Mouse (Mus musculus): ENCODE measurements at regions not wholly inside any gene's neighbourhood (a gene's known extent, or its start where the extent isn't known, plus 50 kb on each side); places are given as distances from the start of the nearest gene placed in this dataset.

DNA sequence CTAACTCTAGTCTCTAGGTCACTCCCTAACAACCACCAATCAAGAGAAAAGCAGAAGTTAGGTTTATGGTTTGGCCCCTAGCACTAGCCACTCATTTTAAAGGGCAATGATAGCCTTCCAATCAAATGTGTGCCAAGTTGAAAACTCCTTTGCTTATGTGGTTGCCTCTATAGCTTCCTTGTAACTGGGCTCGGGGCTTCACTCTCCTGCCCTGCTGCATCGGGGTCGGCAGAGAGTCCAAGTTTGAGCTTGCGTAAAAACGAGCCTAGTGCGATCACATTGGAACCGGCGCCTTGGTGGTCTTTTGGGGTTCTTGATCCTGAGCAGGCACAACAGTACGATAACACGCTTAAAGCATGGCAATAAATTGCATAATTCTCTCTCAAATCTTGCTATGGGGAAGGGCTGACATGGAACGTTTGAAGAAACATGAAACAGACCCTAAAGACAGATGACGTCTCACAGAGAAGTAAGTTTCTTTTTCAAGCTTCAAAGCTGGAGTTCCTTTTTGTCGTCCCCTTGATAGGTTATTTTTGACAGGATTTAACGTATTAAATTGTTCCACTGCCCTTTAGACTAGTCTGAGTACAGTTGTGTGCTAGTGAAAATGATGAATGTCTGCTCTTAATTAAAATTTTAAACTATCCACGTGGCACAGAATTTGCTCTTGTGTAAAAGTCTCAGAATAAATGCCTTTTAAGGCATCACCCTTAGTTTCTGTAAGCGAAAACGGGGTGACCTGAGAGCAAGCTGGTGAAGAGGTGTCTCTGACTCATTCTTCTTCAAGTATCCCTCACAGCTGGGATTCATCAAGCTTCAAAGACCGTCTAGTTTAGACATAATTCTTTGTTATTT is 52.0 kb downstream of the 4930426L09Rik start:
- no peak for ATAC-seq (ENCODE audit: low FRiP score)
- no peak overlapping the region for H3K4me3 ChIP-seq (replicated peaks)
- no peaks in the 10 kb centered on the region for H3K9me3 ChIP-seq
- no peaks in the 10 kb centered on the region for H3K36me3 ChIP-seq (replicated peaks)
- H3K9ac ChIP-seq, result no peak overlapping the region
- H3K4me1 ChIP-seq, result no peaks in the 10 kb centered on the region
- WGBS, result 86% methylated on average over 18 of the region's 18 CpGs
- H3K4me2 ChIP-seq, result no peak overlapping the region
- H3K27me3 ChIP-seq, result no peaks in the 10 kb centered on the region
- no peak overlapping the region for H3K27ac ChIP-seq

DNA sequence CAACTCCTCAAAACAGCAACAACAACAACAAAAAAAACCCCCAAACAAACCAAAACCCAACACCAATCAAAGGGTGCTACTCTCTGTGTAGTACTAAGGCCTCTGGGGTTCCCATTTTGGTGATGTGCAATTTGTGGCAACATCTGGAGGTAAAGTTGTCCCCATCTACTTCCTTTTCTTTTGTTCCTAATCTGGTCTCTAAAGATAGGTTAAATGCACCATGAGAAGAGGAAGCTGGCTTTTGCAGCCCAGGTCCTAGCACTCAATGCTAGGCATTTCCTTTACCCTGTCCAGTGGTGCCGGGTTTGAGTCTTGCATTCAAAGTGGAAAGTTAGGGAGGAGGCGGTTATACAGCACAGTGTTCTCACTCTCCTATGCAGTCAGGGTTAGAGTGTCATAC is 57.4 kb downstream of the 4930426L09Rik start:
- H3K4me1 ChIP-seq, result no peaks in the 10 kb centered on the region
- H3K27ac ChIP-seq, result no peak overlapping the region
- H3K4me2 ChIP-seq, result no peak overlapping the region
- H3K9me3 ChIP-seq, result no peaks in the 10 kb centered on the region
- no peaks in the 10 kb centered on the region for H3K27me3 ChIP-seq
- no peaks in the 10 kb centered on the region for H3K36me3 ChIP-seq (replicated peaks)
- ATAC-seq (ENCODE audit: low FRiP score), result no peak
- WGBS, result 90% methylated on average over 2 of the region's 2 CpGs
- no peak overlapping the region for H3K4me3 ChIP-seq (replicated peaks)
- no peak overlapping the region for H3K9ac ChIP-seq

DNA sequence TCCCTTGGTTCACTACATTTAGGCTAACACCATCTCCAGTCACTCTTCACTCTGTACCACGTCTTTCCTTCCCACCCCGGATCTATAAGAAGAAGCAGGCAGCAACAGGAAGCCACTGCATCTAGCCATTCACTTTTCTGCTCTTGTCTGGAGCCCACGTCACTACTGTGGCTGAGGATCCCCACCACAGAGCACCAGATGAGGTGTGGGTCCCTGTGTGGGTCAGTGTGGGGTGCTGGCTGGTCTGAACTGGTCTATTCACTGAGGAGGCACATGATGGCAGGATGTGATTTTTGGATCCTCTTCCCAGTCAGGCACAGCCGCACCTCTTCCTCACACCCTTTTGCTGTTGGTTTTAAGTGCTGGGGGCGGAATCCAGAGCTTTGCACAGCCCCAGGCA is 59.7 kb downstream of the 4930426L09Rik start:
- ATAC-seq (ENCODE audit: low FRiP score), result no peak
- Histone ChIP-seq H3K4me2 (no peak overlapping the region), H3K27ac (no peak overlapping the region), H3K9ac (no peak overlapping the region), H3K4me1 (no peaks in the 10 kb centered on the region), H3K36me3 (replicated peaks) (no peaks in the 10 kb centered on the region), H3K9me3 (no peaks in the 10 kb centered on the region), H3K27me3 (no peaks in the 10 kb centered on the region), H3K4me3 (replicated peaks) (no peak overlapping the region)
- 82% methylated on average over 5 of the region's 5 CpGs for WGBS

DNA sequence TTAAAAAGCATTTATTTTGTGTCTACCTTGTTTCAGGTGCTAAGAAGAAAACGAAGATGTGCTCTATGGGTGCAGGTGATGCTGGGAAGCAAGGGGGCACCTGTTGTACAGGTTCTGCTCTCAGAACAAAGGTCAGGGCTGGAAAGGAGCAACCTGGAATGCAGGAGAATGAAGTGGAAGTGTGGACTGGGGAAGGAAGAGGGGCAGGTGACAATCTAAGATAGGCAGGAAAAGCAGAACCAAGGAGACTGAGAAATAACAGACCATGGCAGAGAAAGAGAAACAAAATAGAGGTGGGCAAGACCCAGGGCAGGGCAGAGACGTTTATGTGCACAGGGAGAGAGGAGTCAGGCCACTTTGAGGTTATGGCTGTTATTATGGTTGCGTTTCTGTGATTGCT is 60.6 kb downstream of the 4930426L09Rik start:
- no peak overlapping the region for H3K4me3 ChIP-seq (replicated peaks)
- no peaks in the 10 kb centered on the region for H3K36me3 ChIP-seq (replicated peaks)
- no peak overlapping the region for H3K27ac ChIP-seq
- no peaks in the 10 kb centered on the region for H3K9me3 ChIP-seq
- H3K4me2 ChIP-seq, result no peak overlapping the region
- H3K4me1 ChIP-seq, result no peaks in the 10 kb centered on the region
- H3K27me3 ChIP-seq, result no peaks in the 10 kb centered on the region
- H3K9ac ChIP-seq, result no peak overlapping the region
- 79% methylated on average over 3 of the region's 3 CpGs for WGBS
- ATAC-seq (ENCODE audit: low FRiP score), result no peak

DNA sequence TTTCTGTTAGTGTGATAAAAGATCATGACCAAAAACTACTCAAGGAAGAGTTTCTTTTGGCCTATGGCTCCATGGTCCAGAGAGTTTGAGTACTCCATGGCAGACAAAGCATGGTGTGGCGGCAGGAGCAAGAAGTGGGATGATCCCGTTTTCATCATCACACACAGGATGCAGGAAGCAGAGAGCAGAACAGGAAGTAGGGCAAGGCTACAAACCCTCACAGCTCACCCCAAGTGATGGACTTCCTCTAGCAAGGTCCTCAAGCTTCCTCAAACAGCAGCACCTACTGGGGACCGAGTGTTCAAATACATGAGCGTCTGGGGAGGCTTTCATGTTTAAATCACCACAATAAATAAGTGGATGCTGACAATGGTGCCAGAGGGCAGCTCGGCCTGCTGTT is 61.1 kb downstream of the 4930426L09Rik start:
- no peak overlapping the region for H3K4me3 ChIP-seq (replicated peaks)
- no peak overlapping the region for H3K4me2 ChIP-seq
- no peak overlapping the region for H3K9ac ChIP-seq
- no peak for ATAC-seq (ENCODE audit: low FRiP score)
- WGBS, result 80% methylated on average over 5 of the region's 5 CpGs
- no peaks in the 10 kb centered on the region for H3K27me3 ChIP-seq
- no peak overlapping the region for H3K27ac ChIP-seq
- H3K36me3 ChIP-seq (replicated peaks), result no peaks in the 10 kb centered on the region
- H3K4me1 ChIP-seq, result no peaks in the 10 kb centered on the region
- H3K9me3 ChIP-seq, result no peaks in the 10 kb centered on the region

DNA sequence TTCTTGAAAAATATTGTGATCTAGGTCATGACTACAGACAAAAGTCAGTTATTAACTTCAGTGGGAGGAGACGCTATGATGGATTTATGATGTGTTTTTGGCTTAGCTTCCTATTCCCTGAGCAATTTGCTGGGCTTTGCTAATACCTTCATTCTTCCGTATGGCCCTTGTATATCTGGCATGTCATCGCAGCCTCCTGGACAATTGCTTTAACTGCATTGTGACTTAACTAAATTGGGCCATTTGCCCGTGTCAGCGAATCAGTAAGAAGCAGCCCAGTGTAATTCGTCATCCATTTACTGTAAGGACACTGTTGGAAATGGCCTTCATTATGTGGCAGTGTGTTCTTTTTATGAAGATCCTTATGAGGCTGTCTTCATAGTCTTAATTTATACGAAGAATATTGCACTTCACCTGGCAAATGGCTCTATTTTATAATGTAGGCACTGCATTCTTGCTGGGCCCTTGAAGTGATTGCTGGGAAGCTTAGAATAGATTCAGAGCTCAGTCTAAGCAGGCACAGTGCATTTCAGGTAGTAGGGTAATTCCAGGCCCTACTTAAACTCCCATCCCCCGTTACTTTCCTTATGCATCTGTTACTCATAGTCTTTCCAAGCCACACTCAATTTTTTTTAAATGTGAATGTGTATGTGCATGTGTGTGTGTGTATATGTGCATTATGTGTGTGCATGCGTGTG is 62.2 kb downstream of the 4930426L09Rik start:
- Histone ChIP-seq H3K4me3 (replicated peaks) (no peak overlapping the region), H3K27me3 (no peaks in the 10 kb centered on the region), H3K9me3 (no peaks in the 10 kb centered on the region), H3K4me1 (no peaks in the 10 kb centered on the region), H3K27ac (no peak overlapping the region), H3K9ac (no peak overlapping the region), H3K4me2 (no peak overlapping the region), H3K36me3 (replicated peaks) (no peaks in the 10 kb centered on the region)
- WGBS, result 87% methylated on average over 9 of the region's 9 CpGs
- no peak for ATAC-seq (ENCODE audit: low FRiP score)

DNA sequence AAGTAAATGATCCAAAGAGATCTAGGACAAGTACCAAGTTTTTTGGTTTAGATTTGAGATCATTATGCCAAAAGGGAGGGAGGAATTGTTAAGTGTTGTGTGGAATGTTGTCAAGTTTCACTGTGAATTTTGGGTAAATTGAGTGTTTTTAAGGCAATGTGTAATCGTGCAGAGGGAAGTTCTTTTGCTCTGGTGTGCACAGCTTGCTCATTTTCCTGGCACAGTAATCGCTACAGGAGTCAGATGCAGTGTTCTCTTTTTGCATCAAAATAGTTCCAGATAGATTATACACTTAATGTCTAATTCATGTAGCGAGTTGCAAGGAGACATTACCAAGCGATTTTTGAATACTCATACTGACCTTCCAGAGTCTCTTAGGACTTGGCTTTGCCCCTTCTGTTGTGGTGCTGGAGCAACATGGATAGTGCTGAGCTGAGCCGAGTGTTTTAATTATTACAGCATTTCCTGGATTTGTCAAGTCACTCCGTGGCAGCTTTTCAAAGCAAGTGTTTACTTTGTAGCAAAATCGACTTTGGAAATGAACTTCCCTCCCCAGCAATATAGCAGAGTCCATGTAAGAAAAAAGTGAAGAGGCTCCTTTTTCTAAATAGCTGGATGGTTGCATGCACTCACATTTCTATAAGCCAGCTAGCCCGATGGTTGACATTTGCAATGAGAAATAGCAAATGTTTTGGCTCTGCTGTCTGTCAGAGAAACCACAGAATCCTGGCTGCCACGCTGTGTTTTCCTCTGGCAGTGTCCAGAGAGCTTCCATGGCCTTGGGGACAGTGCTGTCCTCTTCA is 66.6 kb downstream of the 4930426L09Rik start:
- H3K27me3 ChIP-seq, result no peaks in the 10 kb centered on the region
- H3K4me3 ChIP-seq (replicated peaks), result no peak overlapping the region
- H3K9ac ChIP-seq, result no peak overlapping the region
- 70% methylated on average over 9 of the region's 9 CpGs for WGBS
- no peaks in the 10 kb centered on the region for H3K36me3 ChIP-seq (replicated peaks)
- no peak for ATAC-seq (ENCODE audit: low FRiP score)
- H3K27ac ChIP-seq, result no peak overlapping the region
- no peaks in the 10 kb centered on the region for H3K9me3 ChIP-seq
- H3K4me1 ChIP-seq, result no peaks in the 10 kb centered on the region
- no peak overlapping the region for H3K4me2 ChIP-seq

DNA sequence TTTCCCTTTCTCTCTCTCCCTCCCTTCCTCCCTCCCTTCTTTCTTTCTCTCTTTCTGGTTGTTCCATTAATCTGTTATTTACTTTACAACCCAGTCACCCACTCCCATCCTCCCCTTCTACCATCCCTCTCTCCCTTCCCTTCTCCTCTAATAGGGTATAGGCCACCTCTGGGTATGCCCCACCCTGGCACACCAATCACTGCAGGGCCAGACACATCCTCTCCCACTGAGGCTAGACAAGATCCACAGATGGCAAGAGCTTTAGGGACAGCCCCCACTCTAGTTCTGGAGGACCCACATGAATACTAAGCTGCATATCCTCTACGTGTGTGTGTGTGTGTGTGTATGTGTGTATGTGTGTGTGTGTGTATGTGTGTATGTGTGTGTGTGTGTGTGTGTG is 67.4 kb downstream of the 4930426L09Rik start:
- Histone ChIP-seq H3K4me2 (no peak overlapping the region), H3K9ac (no peak overlapping the region), H3K9me3 (no peaks in the 10 kb centered on the region), H3K36me3 (replicated peaks) (no peaks in the 10 kb centered on the region), H3K4me1 (no peaks in the 10 kb centered on the region), H3K27ac (no peak overlapping the region), H3K27me3 (no peaks in the 10 kb centered on the region), H3K4me3 (replicated peaks) (no peak overlapping the region)
- WGBS, result 92% methylated on average over 1 of the region's 1 CpGs
- no peak for ATAC-seq (ENCODE audit: low FRiP score)

DNA sequence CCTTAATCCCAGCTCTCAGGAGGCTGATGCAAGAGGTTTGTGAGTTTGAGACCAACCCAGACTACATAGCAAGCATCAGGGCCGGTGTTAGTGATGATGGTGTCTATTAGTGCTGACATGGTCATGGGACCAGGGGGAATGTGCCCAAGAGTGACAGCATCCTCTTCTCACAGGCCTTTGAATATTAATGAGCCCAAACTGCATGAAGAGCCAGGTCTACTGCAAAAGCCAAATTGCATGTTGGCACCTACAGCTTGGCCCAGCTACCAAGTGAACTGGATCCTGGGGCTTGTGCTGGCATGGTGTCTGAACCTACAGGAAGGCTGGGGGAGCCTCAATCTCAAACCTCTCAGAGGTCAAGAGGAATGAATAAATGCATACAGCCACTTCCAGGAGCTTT is 70.0 kb downstream of the 4930426L09Rik start:
- Histone ChIP-seq H3K9me3 (no peaks in the 10 kb centered on the region), H3K4me1 (no peaks in the 10 kb centered on the region), H3K4me2 (no peak overlapping the region), H3K27ac (no peak overlapping the region), H3K27me3 (no peaks in the 10 kb centered on the region), H3K4me3 (replicated peaks) (no peak overlapping the region), H3K9ac (no peak overlapping the region), H3K36me3 (replicated peaks) (no peaks in the 10 kb centered on the region)
- WGBS, result 94% methylated on average over 1 of the region's 1 CpGs
- no peak for ATAC-seq (ENCODE audit: low FRiP score)

DNA sequence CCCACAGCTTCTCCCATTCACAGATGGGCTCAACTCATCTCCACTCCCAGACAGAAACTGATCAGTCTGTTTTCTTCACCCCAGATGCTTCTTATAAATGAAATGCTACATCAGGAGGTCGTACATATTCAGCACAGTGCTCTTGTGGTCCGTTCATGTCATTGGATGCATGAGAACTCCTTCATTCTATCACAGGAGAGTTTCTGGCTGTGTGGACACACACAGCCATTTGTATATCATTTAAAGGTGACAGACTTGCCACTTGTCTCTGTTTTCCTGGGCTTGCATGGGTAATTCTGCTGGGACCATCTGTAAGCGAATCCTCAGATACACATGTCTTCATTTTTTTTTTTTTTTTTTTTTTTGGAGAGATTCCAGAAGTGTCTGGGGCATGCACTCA is 85.7 kb downstream of the 4930426L09Rik start:
- H3K4me2 ChIP-seq, result no peak overlapping the region
- ATAC-seq (ENCODE audit: low FRiP score), result no peak
- H3K36me3 ChIP-seq (replicated peaks), result no peaks in the 10 kb centered on the region

DNA sequence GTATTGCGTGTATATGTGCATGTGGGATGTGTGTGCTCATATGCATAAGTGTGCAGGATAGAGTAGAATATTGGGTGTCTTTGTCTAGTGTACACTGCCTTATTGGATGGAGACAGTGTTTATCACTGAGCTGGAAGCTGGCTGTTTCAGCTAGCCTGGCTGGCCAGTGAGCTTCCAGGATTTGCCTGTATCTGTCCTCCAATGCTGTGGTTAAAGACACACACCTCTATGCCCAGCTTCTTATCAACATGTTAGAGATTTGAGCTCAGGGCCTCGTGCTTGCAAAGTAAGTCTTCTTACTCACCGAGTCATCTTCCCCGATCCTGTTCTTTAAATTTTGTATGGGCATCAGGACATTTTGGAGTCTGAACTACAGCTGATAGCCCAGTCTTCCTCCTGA is 87.0 kb downstream of the 4930426L09Rik start:
- ATAC-seq (ENCODE audit: low FRiP score), result no peak
- no peaks in the 10 kb centered on the region for H3K27me3 ChIP-seq
- 91% methylated on average over 4 of the region's 4 CpGs for WGBS

More for the DNA sequence above, 85.7 kb downstream of the 4930426L09Rik start:
- Histone ChIP-seq H3K9ac (no peak overlapping the region), H3K27me3 (no peaks in the 10 kb centered on the region), H3K27ac (no peak overlapping the region), H3K4me3 (replicated peaks) (no peak overlapping the region), H3K9me3 (no peaks in the 10 kb centered on the region), H3K4me1 (no peaks in the 10 kb centered on the region)
- 86% methylated on average over 3 of the region's 3 CpGs for WGBS

DNA sequence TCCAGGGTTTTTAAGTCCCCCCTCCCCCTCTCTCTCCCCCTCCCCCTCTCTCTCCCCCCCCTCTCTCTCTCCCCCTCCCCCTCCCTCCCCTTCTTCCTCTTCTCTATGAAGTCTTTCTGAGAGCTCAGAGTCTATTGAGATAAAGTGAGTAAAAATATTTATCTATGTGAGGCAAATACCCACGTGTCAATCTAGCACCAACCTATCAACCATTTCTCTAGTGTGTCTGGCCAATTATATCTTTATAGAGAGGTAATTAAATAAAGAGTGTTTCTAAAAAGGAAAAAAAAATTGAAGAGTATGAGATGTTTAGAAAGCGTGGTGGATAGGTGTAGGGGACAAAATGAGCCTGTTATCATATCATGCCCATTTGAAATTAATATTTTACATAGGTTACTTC is 88.0 kb downstream of the 4930426L09Rik start:
- Histone ChIP-seq H3K4me2 (no peak overlapping the region), H3K27me3 (no peaks in the 10 kb centered on the region), H3K4me3 (replicated peaks) (no peak overlapping the region), H3K9me3 (no peaks in the 10 kb centered on the region; the same call in 1 of the 2 replicates), H3K4me1 (no peaks in the 10 kb centered on the region), H3K9ac (no peak overlapping the region), H3K27ac (no peak overlapping the region), H3K36me3 (replicated peaks) (no peaks in the 10 kb centered on the region)
- 82% methylated on average over 2 of the region's 2 CpGs for WGBS
- ATAC-seq (ENCODE audit: low FRiP score), result no peak

More for the DNA sequence above, 87.0 kb downstream of the 4930426L09Rik start:
- Histone ChIP-seq H3K9me3 (no peaks in the 10 kb centered on the region; the same call in 1 of the 2 replicates), H3K9ac (no peak overlapping the region), H3K4me3 (replicated peaks) (no peak overlapping the region), H3K4me1 (no peaks in the 10 kb centered on the region), H3K4me2 (no peak overlapping the region), H3K27ac (no peak overlapping the region), H3K36me3 (replicated peaks) (no peaks in the 10 kb centered on the region)
